In genomic region chr2:132019372-132019811, GRCm38 (mm10) we compare ENCODE assay signal across 9 mouse cellular contexts. TPM values are rescaled to one million over a fixed set of nuclear protein-coding genes. Genes with fewer than 3 reads are reported as not detected.
A peak's percentile ranks its signal among the peaks of the same experiment; 100 is the strongest.
DNase-seq lines count a peak whose midpoint lies in the region; ATAC-seq lines count a peak whose summit lies in the region.
"Had no signal": no experiment of that assay in that cellular context is flagged by ENCODE, and none has a peak within 500 bp of the region (broad histone marks: within the 10 kb centered on the region; RNA-seq: fewer than 3 reads in every experiment).

No protein-coding gene starts in this region.

- H3K27ac ChIP-seq in heart, embryonic 16.5 days (ENCODE audit: low read length), result peak overlapping the region; percentile 72; the same call in 1 of the 2 replicates
- no peak overlapping the region for H3K27ac ChIP-seq in heart, embryonic 12.5 days (ENCODE audit: poor library complexity, severe bottlenecking)
- H3K27ac ChIP-seq in embryonic facial prominence, embryonic 12.5 days, result 0 out of 2 replicates have a peak overlapping the region, but pooled peaks have one; percentile 24

- peaks cover 10% of the 10 kb centered on the region for H3K4me1 ChIP-seq in heart, embryonic 16.5 days (ENCODE audit: control insufficient read depth, insufficient read depth, low read length)
- peaks cover 35% of the 10 kb centered on the region for H3K4me1 ChIP-seq in heart, embryonic 12.5 days (replicated peaks)
- H3K4me1 ChIP-seq in embryonic facial prominence, embryonic 12.5 days, result peaks cover 8% of the 10 kb centered on the region; the same call in 1 of the 2 replicates

- no peak overlapping the region for H3K9ac ChIP-seq in heart, embryonic 16.5 days (ENCODE audit: low read length)
- H3K9ac ChIP-seq in heart, embryonic 12.5 days, result no peak overlapping the region
- H3K9ac ChIP-seq in embryonic facial prominence, embryonic 12.5 days, result no peak overlapping the region

- 73% methylated on average over 3 of the region's 3 CpGs for WGBS in heart, embryonic 16.5 days
- 62% methylated on average over 3 of the region's 3 CpGs for WGBS in heart, embryonic 12.5 days
- WGBS in embryonic facial prominence, embryonic 12.5 days, result 71% methylated on average over 3 of the region's 3 CpGs

- H3K4me3 ChIP-seq in heart, embryonic 16.5 days (ENCODE audit: low read length), result no peak overlapping the region
- no peak overlapping the region for H3K4me3 ChIP-seq in heart, embryonic 12.5 days
- no peak overlapping the region for H3K4me3 ChIP-seq in embryonic facial prominence, embryonic 12.5 days

- peak; percentile 77 for DNase-seq in 416B (ENCODE audit: low read depth)
- no peak for DNase-seq in right cerebral cortex, postnatal 36 days (ENCODE audit: low spot score in 2 of 2)
- DNase-seq in adrenal gland, postnatal 36 days, result no peak
- DNase-seq in frontal cortex, postnatal 25 days (ENCODE audit: low spot score in 2 of 2), result no peak
- DNase-seq: kidney, adult 11 months had no signal

- H3K4me2 ChIP-seq in heart, embryonic 16.5 days (ENCODE audit: low read depth, low read length), result peak overlapping the region; percentile 17; the same call in 1 of the 2 replicates
- no peak overlapping the region for H3K4me2 ChIP-seq in heart, embryonic 12.5 days
- H3K4me2 ChIP-seq in embryonic facial prominence, embryonic 12.5 days (replicated peaks), result no peak overlapping the region

- ATAC-seq in heart, embryonic 16.5 days (replicated peaks; ENCODE audit: extremely low read depth, insufficient read depth, low FRiP score), result no peak
- ATAC-seq in heart, embryonic 12.5 days (ENCODE audit: insufficient number of reproducible peaks, low FRiP score), result no peak
- no peak for ATAC-seq in embryonic facial prominence, embryonic 12.5 days (ENCODE audit: insufficient number of reproducible peaks, insufficient read depth, low FRiP score, low TSS enrichment)
- ATAC-seq in monocyte, adult 5-6 weeks (replicated peaks; ENCODE audit: insufficient number of reproducible peaks, low FRiP score, low TSS enrichment, poor library complexity, severe bottlenecking), result peak; percentile 50

- no peaks in the 10 kb centered on the region for H3K36me3 ChIP-seq in heart, embryonic 16.5 days (ENCODE audit: control insufficient read depth, insufficient read depth)
- no peaks in the 10 kb centered on the region for H3K36me3 ChIP-seq in heart, embryonic 12.5 days
- H3K36me3 ChIP-seq in embryonic facial prominence, embryonic 12.5 days, result no peaks in the 10 kb centered on the region

- no peaks in the 10 kb centered on the region for H3K27me3 ChIP-seq in heart, embryonic 16.5 days (ENCODE audit: control insufficient read depth, insufficient read depth, low read length)
- no peaks in the 10 kb centered on the region for H3K27me3 ChIP-seq in heart, embryonic 12.5 days (replicated peaks)
- no peaks in the 10 kb centered on the region for H3K27me3 ChIP-seq in embryonic facial prominence, embryonic 12.5 days

- no peaks in the 10 kb centered on the region for H3K9me3 ChIP-seq in heart, embryonic 16.5 days (replicated peaks; ENCODE audit: control insufficient read depth, low read length)
- H3K9me3 ChIP-seq in heart, embryonic 12.5 days (replicated peaks), result no peaks in the 10 kb centered on the region
- no peaks in the 10 kb centered on the region for H3K9me3 ChIP-seq in embryonic facial prominence, embryonic 12.5 days

RNA-seq across cellular contexts. Expression of gene Rassf2, which starts 10.7 kb away (rescaled TPM):
- 10.6 and 12.5 TPM in 2 replicates for polyA plus RNA-seq in heart, embryonic 16.5 days (2015; fragmentation: Nextera tagmentation; extraction: Ambion mirVana)
- polyA plus RNA-seq in heart, embryonic 12.5 days (2016; fragmentation: Nextera tagmentation; extraction: Ambion mirVana), result 4.8 and 5.3 TPM in 2 replicates
- 8.5 and 9.9 TPM in 2 replicates for polyA plus RNA-seq in embryonic facial prominence, embryonic 12.5 days (2016; fragmentation: Nextera tagmentation; extraction: Ambion mirVana)
- total RNA-seq in monocyte, adult 5-6 weeks (2017), result 33.5 to 63.6 TPM (median 45.1 TPM) in 3 replicates
- total RNA-seq in adrenal gland, postnatal 36 days (2021), result 10 to 100 TPM in 1 of 2 experiments, 1 to 10 TPM in 1; 7.4 to 12.7 TPM
